Mouse (Mus musculus) lung, embryonic 14.5 days (tissue): ENCODE measurements around the gene Coro2a. TPM values are rescaled to one million over a fixed set of nuclear protein-coding genes. Genes with fewer than 3 reads are reported as not detected.
"Not testable (repeated sequence)": the region's sequence is repeated elsewhere in the genome, so short reads cannot be mapped to it uniquely, and the experiment has no call there.

Source experiments
- ATAC-seq: fragments of 200-750 bp; cut with Nextera tagmentation; 2 replicates; pipeline ENCODE4 v1.8.0; 2017; ENCODE audit warnings: mild to moderate bottlenecking, moderate TSS enrichment, moderate library complexity; ENCODE audit not compliant: insufficient read depth
- DNase-seq: peaks from one replicate; pipeline ENCODE4 v3.0.0-alpha.2; 2015
- H3K27ac ChIP-seq: fragments of 300-500 bp; sonication (generic); 2 replicates; pipeline ENCODE4 v1.5.1; 2014; ENCODE audit warnings: low read depth, mild to moderate bottlenecking, moderate library complexity
- H3K27me3 ChIP-seq: fragments of 300-500 bp; sonication (generic); 2 replicates; pipeline ENCODE4 v1.6.1; 2014; ENCODE audit warnings: low read length, control low read depth; ENCODE audit not compliant: insufficient read depth
- H3K36me3 ChIP-seq: fragments of 300-500 bp; sonication (generic); 2 replicates; pipeline ENCODE4 v1.6.1; 2014; ENCODE audit warnings: control low read depth; ENCODE audit not compliant: insufficient read depth
- H3K4me1 ChIP-seq: fragments of 300-500 bp; sonication (generic); 2 replicates; pipeline ENCODE4 v1.6.1; 2014; ENCODE audit warnings: antibody characterized with exemption, control low read depth; ENCODE audit not compliant: insufficient read depth
- H3K4me2 ChIP-seq: fragments of 300-500 bp; sonication (generic); 2 replicates; pipeline ENCODE4 v1.6.1; 2014; ENCODE audit warnings: mild to moderate bottlenecking
- H3K4me3 ChIP-seq: fragments of 300-500 bp; sonication (generic); 2 replicates; pipeline ENCODE4 v1.5.1; 2014; ENCODE audit warnings: low read depth, low read length
- H3K9ac ChIP-seq: fragments of 300-500 bp; sonication (generic); 2 replicates; pipeline ENCODE4 v1.6.1; 2014
- H3K9me3 ChIP-seq: fragments of 300-500 bp; sonication (generic); 2 replicates; pipeline ENCODE4 v1.6.1; 2016; ENCODE audit warnings: low read depth, low read length, control low read depth
- CTCF ChIP-seq: IDR thresholded peaks from 2 replicates; pipeline ENCODE4 v1.5.1; 2016; ENCODE audit warnings: antibody characterized with exemption, low read depth
- WGBS: fragments of 180-500 bp; shearing (Covaris S2); extraction: QIAGEN DNeasy Blood & Tissue Kit; methylation state at CpG from one replicate; pipeline ENCODE4 v1.1.7; 2014; 5-methylcytosine and 5-hydroxymethylcytosine counted together
- polyA plus RNA-seq: library from polyadenylated mRNA; unstranded; fragments of >200 nt; fragmentation: Nextera tagmentation; extraction: Ambion mirVana; gene quantifications from 2 replicates; pipeline ENCODE4 v1.2.1, GENCODE M21; 2014

Coro2a gene
- polyA plus RNA-seq, 1 experiment from 2014 or later, result 3.3 TPM

GRCm38 (mm10) chr4:46578228-46578627 lies 23.8 kb downstream of the Coro2a start:
- DNase-seq (no peak), ATAC-seq (no peak)
- no peak for TF ChIP-seq CTCF
- Histone ChIP-seq H3K9me3 (no peaks in the 10 kb centered on the region; the same call in 1 of the 2 replicates), H3K4me2 (no peak overlapping the region), H3K9ac (no peak overlapping the region), H3K36me3 (no peaks in the 10 kb centered on the region), H3K27ac (no peak overlapping the region), H3K4me3 (no peak overlapping the region), H3K4me1 (no peaks in the 10 kb centered on the region), H3K27me3 (no peaks in the 10 kb centered on the region)
- WGBS, result 61% methylated on average over 1 of the region's 1 CpGs

- not testable (repeated sequence) for ATAC-seq, H3K9ac ChIP-seq, H3K4me2 ChIP-seq, H3K4me3 ChIP-seq, H3K27ac ChIP-seq, DNase-seq, H3K4me1 ChIP-seq, H3K9me3 ChIP-seq, H3K27me3 ChIP-seq, H3K36me3 ChIP-seq
- WGBS, result 82% methylated on average over 6 of the region's 10 CpGs
Measured at GRCm38 (mm10) chr4:46575509-46576284, 26.3 kb downstream of the Coro2a start.

- no peak overlapping the region for H3K4me2 ChIP-seq
- no peak overlapping the region for H3K9ac ChIP-seq
- no peak for ATAC-seq
- H3K36me3 ChIP-seq, result no peaks in the 10 kb centered on the region
- no peak for TF ChIP-seq CTCF
- no peak overlapping the region for H3K27ac ChIP-seq
- no peak for DNase-seq
- no peaks in the 10 kb centered on the region for H3K4me1 ChIP-seq
- 56% methylated on average over 10 of the region's 12 CpGs for WGBS
- H3K4me3 ChIP-seq, result no peak overlapping the region
- H3K27me3 ChIP-seq, result no peaks in the 10 kb centered on the region
- no peaks in the 10 kb centered on the region; the same call in 1 of the 2 replicates for H3K9me3 ChIP-seq
Measured at GRCm38 (mm10) chr4:46574841-46575240, 27.2 kb downstream of the Coro2a start.

GRCm38 (mm10) chr4:46574024-46574753 lies 27.8 kb downstream of the Coro2a start:
- H3K4me1 ChIP-seq, result no peaks in the 10 kb centered on the region
- 30% methylated on average over 9 of the region's 9 CpGs for WGBS
- no peaks in the 10 kb centered on the region for H3K36me3 ChIP-seq
- no peaks in the 10 kb centered on the region; the same call in 1 of the 2 replicates for H3K9me3 ChIP-seq
- no peak overlapping the region for H3K4me2 ChIP-seq
- no peak overlapping the region for H3K4me3 ChIP-seq
- no peak for ATAC-seq
- TF ChIP-seq CTCF, result no peak
- no peak for DNase-seq
- H3K9ac ChIP-seq, result no peak overlapping the region
- H3K27ac ChIP-seq, result no peak overlapping the region
- H3K27me3 ChIP-seq, result no peaks in the 10 kb centered on the region

- H3K36me3 ChIP-seq, result no peaks in the 10 kb centered on the region
- H3K4me3 ChIP-seq, result no peak overlapping the region
- DNase-seq, result no peak
- H3K4me1 ChIP-seq, result no peaks in the 10 kb centered on the region
- no peaks in the 10 kb centered on the region; the same call in 1 of the 2 replicates for H3K9me3 ChIP-seq
- ATAC-seq, result no peak
- TF ChIP-seq CTCF, result no peak
- no peak overlapping the region for H3K27ac ChIP-seq
- 72% methylated on average over 4 of the region's 4 CpGs for WGBS
- no peaks in the 10 kb centered on the region for H3K27me3 ChIP-seq
- H3K9ac ChIP-seq, result no peak overlapping the region
- no peak overlapping the region for H3K4me2 ChIP-seq
Measured at GRCm38 (mm10) chr4:46572616-46573015, 29.4 kb downstream of the Coro2a start.

GRCm38 (mm10) chr4:46571744-46572143 lies 30.3 kb downstream of the Coro2a start:
- H3K27ac ChIP-seq, result no peak overlapping the region
- H3K4me1 ChIP-seq, result no peaks in the 10 kb centered on the region
- no peaks in the 10 kb centered on the region; the same call in 1 of the 2 replicates for H3K9me3 ChIP-seq
- H3K27me3 ChIP-seq, result no peaks in the 10 kb centered on the region
- ATAC-seq (no peak), DNase-seq (no peak)
- H3K4me2 ChIP-seq, result no peak overlapping the region
- no peak overlapping the region for H3K9ac ChIP-seq
- no peak overlapping the region for H3K4me3 ChIP-seq
- TF ChIP-seq CTCF, result no peak
- no peaks in the 10 kb centered on the region for H3K36me3 ChIP-seq
- WGBS, result 89% methylated on average over 9 of the region's 9 CpGs

- Histone ChIP-seq H3K4me1 (no peaks in the 10 kb centered on the region), H3K4me2 (no peak overlapping the region), H3K9me3 (no peaks in the 10 kb centered on the region), H3K36me3 (no peaks in the 10 kb centered on the region), H3K4me3 (no peak overlapping the region), H3K27ac (no peak overlapping the region), H3K27me3 (no peaks in the 10 kb centered on the region), H3K9ac (no peak overlapping the region)
- WGBS, result 35% methylated on average over 5 of the region's 5 CpGs
- DNase-seq (no peak), ATAC-seq (no peak)
- TF ChIP-seq CTCF, result no peak
Measured at GRCm38 (mm10) chr4:46569671-46570070, 32.3 kb downstream of the Coro2a start.
